Mouse (Mus musculus): Measurements from ENCODE around the gene Tmem56.

- TF ChIP-seq CTCF (IDR thresholded peaks at IDR 0.05; ENCODE audit: low read depth) (no peak), EP300 (IDR thresholded peaks at IDR 0.05; ENCODE audit: low read depth) (no peak)
Observed at GRCm38 (mm10) chr3:121168581-121168980, 114.3 kb downstream of the Tmem56 start.

All from liver, postnatal 0 days (tissue).